Mouse (Mus musculus): ENCODE data around the gene Ak3. TPM values are rescaled to one million over a fixed set of nuclear protein-coding genes. Genes with fewer than 3 reads are reported as not detected.

The Ak3 gene
- polyA plus RNA-seq, 1 experiment from 2014 or later = 87.3 TPM

DNA sequence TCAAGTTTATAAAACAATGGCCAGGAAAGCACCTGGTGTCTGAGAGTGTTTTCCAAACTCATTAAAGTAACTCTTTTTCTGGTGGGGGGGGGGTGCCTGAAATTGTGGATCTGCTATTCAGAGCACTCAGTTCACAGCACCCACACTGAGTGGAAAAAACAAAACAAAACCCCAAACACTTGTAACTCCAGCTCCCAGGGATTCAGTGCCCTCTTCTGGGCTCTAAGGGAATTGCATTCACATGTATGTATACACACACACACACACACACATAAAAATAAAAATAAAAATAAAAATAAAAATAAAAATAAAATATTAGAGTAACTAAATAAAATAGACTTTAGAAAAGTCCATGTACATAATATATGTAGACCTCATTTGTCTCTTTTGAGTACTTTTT, 8.4 kb downstream of the Ak3 start:
- DNase-seq (ENCODE audit: low spot score) (no peak), ATAC-seq (ENCODE audit: insufficient number of reproducible peaks, low FRiP score, low TSS enrichment, low read depth) (no peak)
- no peak overlapping the region for H3K4me2 ChIP-seq (ENCODE audit: low read depth, severe bottlenecking)
- peaks cover 6% of the 10 kb centered on the region; the same call in 1 of the 2 replicates for H3K36me3 ChIP-seq (ENCODE audit: control insufficient read depth, insufficient read depth, low read length)
- H3K4me1 ChIP-seq (ENCODE audit: control insufficient read depth, insufficient read depth, low read length) = no peaks in the 10 kb centered on the region
- no peak overlapping the region for H3K27ac ChIP-seq (replicated peaks; ENCODE audit: low read depth, low read length)
- H3K27me3 ChIP-seq (ENCODE audit: control insufficient read depth, insufficient read depth, low read length) = no peaks in the 10 kb centered on the region
- no peak overlapping the region for H3K9ac ChIP-seq (ENCODE audit: low read length)
- H3K9me3 ChIP-seq (ENCODE audit: control insufficient read depth, low read length) = no peaks in the 10 kb centered on the region
- no peak overlapping the region for H3K4me3 ChIP-seq (ENCODE audit: low read depth, low read length)

DNA sequence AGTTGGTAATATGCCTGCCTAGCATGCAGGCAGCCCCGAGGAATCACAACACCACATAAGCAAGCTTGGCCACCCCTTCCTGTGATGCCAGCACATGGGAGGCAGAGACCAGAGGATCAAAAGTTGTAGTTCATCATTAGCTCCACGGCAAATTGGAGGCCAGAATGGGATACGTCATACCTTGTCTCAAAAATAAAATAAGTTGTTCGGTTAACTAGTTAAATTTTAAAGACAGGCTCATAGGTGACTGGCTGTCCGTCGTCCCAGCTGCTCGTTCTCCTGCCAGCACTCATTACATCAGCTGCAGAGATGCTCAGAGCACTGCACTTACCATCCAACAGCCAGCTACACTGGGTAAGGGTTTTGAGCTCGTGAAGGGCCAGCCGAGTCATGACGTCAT, 10.2 kb downstream of the Ak3 start:
- H3K36me3 ChIP-seq (ENCODE audit: control insufficient read depth, insufficient read depth, low read length) = peaks cover 6% of the 10 kb centered on the region; the same call in 1 of the 2 replicates
- WGBS = 90% methylated on average over 10 of the region's 10 CpGs
- ATAC-seq (ENCODE audit: insufficient number of reproducible peaks, low FRiP score, low TSS enrichment, low read depth) (no peak), DNase-seq (ENCODE audit: low spot score) (no peak)
- H3K27me3 ChIP-seq (ENCODE audit: control insufficient read depth, insufficient read depth, low read length) = no peaks in the 10 kb centered on the region
- no peak overlapping the region for H3K4me2 ChIP-seq (ENCODE audit: low read depth, severe bottlenecking)
- no peak overlapping the region for H3K27ac ChIP-seq (replicated peaks; ENCODE audit: low read depth, low read length)
- H3K9ac ChIP-seq (ENCODE audit: low read length) = no peak overlapping the region
- H3K4me3 ChIP-seq (ENCODE audit: low read depth, low read length) = no peak overlapping the region
- no peaks in the 10 kb centered on the region for H3K9me3 ChIP-seq (ENCODE audit: control insufficient read depth, low read length)
- no peaks in the 10 kb centered on the region for H3K4me1 ChIP-seq (ENCODE audit: control insufficient read depth, insufficient read depth, low read length)

DNA sequence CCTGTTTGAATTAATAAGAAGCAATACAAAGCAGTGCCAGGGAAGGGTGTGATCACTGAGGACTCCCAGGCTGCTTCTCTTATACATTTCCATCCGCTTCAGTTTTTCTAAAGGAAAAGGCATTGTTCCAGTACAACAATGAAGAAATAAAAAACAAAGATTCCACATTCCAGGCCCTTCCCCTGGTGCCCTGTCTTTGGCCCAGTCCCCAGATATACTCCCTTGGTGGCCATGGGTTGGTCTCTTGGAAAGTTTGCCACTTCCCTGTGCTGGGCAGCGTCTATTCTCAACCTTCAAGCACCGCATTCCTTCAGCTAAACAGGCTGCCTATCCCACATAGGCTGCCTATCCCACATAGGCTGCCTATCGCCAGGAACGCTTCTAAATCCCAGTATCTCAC, 10.7 kb downstream of the Ak3 start:
- Histone ChIP-seq H3K9me3 (ENCODE audit: control insufficient read depth, low read length) (no peaks in the 10 kb centered on the region), H3K4me1 (ENCODE audit: control insufficient read depth, insufficient read depth, low read length) (no peaks in the 10 kb centered on the region), H3K27ac (replicated peaks; ENCODE audit: low read depth, low read length) (no peak overlapping the region), H3K4me3 (ENCODE audit: low read depth, low read length) (no peak overlapping the region), H3K36me3 (ENCODE audit: control insufficient read depth, insufficient read depth, low read length) (peaks cover 6% of the 10 kb centered on the region; the same call in 1 of the 2 replicates), H3K9ac (ENCODE audit: low read length) (no peak overlapping the region), H3K27me3 (ENCODE audit: control insufficient read depth, insufficient read depth, low read length) (no peaks in the 10 kb centered on the region), H3K4me2 (ENCODE audit: low read depth, severe bottlenecking) (no peak overlapping the region)
- DNase-seq (ENCODE audit: low spot score) = no peak
- no peak for ATAC-seq (ENCODE audit: insufficient number of reproducible peaks, low FRiP score, low TSS enrichment, low read depth)
- WGBS = 91% methylated on average over 5 of the region's 5 CpGs

DNA sequence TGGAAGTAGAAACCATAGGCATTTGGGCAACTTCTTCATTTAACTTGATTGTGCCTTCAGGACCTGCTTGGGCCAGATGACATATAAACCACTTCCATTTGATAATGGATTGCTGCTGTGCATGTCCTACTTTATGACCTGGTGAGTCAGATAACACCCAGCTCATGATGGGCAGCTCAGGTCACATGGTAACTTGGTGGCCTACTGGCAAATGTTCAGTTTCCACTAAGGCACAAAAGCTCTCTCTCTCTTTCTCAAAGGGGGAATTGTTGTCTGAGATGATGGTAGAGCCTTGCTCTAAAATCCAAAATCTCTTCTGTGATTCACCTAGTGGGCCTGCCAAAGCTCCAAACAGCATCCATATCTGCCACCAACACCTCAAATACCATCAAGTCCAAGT, 15.1 kb downstream of the Ak3 start:
- H3K27ac ChIP-seq (replicated peaks; ENCODE audit: low read depth, low read length) = no peak overlapping the region
- DNase-seq (ENCODE audit: low spot score) (no peak), ATAC-seq (ENCODE audit: insufficient number of reproducible peaks, low FRiP score, low TSS enrichment, low read depth) (no peak)
- H3K36me3 ChIP-seq (ENCODE audit: control insufficient read depth, insufficient read depth, low read length) = peaks cover 10% of the 10 kb centered on the region; the same call in 1 of the 2 replicates
- H3K9me3 ChIP-seq (ENCODE audit: control insufficient read depth, low read length) = no peaks in the 10 kb centered on the region
- H3K4me2 ChIP-seq (ENCODE audit: low read depth, severe bottlenecking) = no peak overlapping the region
- H3K4me1 ChIP-seq (ENCODE audit: control insufficient read depth, insufficient read depth, low read length) = no peaks in the 10 kb centered on the region
- no peaks in the 10 kb centered on the region for H3K27me3 ChIP-seq (ENCODE audit: control insufficient read depth, insufficient read depth, low read length)
- no peak overlapping the region for H3K9ac ChIP-seq (ENCODE audit: low read length)
- H3K4me3 ChIP-seq (ENCODE audit: low read depth, low read length) = no peak overlapping the region

DNA sequence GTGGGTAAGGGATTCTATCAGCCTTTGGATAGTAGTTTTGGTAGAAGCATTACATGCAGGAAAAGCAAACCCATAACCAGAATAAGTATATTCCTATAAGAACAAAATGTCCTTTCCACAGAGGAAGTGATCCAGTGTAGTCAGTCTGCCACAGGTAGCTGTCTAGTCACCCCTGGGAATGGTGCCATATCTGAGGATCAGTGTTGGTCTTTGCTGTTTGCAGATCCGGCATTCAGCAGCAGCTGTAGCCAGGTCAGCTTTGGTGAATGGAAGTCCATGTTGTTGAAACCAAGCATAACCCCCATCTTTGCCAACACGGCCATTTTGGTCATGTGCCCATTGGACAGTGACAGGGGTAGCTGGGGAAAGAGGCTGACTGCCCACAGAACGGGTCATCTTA, 16.0 kb downstream of the Ak3 start:
- peaks cover 7% of the 10 kb centered on the region; the same call in 1 of the 2 replicates for H3K36me3 ChIP-seq (ENCODE audit: control insufficient read depth, insufficient read depth, low read length)
- WGBS = 95% methylated on average over 3 of the region's 3 CpGs
- no peak overlapping the region for H3K27ac ChIP-seq (replicated peaks; ENCODE audit: low read depth, low read length)
- no peak overlapping the region for H3K4me3 ChIP-seq (ENCODE audit: low read depth, low read length)
- no peaks in the 10 kb centered on the region for H3K9me3 ChIP-seq (ENCODE audit: control insufficient read depth, low read length)
- no peak overlapping the region for H3K9ac ChIP-seq (ENCODE audit: low read length)
- DNase-seq (ENCODE audit: low spot score) (no peak), ATAC-seq (ENCODE audit: insufficient number of reproducible peaks, low FRiP score, low TSS enrichment, low read depth) (no peak)
- no peak overlapping the region for H3K4me2 ChIP-seq (ENCODE audit: low read depth, severe bottlenecking)
- no peaks in the 10 kb centered on the region for H3K27me3 ChIP-seq (ENCODE audit: control insufficient read depth, insufficient read depth, low read length)
- no peaks in the 10 kb centered on the region for H3K4me1 ChIP-seq (ENCODE audit: control insufficient read depth, insufficient read depth, low read length)

DNA sequence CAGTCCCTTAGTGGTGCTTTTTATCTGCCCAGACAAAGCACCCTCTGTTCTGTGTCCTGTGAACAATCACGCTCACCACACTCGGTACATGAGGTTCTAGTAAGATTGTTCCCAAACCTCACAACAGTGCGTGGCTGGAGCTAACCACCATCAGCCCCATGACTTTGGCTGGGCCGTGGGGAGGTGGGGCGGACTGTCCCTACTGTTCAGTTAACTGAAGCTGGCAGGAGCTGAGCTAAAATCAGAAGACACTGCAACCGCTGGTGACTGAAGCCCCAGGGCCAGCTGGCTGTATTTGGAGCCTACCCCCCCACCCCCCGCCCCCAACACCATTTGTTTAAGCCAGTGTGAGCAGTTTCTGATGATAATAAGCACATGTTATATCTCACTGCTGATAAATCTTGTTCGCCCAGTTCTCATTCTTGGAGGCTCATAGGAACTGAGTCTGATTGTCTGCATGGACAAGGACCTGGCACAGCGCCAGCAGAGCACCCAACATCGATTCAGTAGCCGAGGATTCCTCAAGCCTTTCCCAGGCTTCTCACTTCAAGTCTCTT, 23.3 kb downstream of the Ak3 start:
- Histone ChIP-seq H3K4me3 (ENCODE audit: low read depth, low read length) (no peak overlapping the region), H3K4me2 (ENCODE audit: low read depth, severe bottlenecking) (no peak overlapping the region), H3K27me3 (ENCODE audit: control insufficient read depth, insufficient read depth, low read length) (no peaks in the 10 kb centered on the region), H3K4me1 (ENCODE audit: control insufficient read depth, insufficient read depth, low read length) (no peaks in the 10 kb centered on the region), H3K9me3 (ENCODE audit: control insufficient read depth, low read length) (no peaks in the 10 kb centered on the region), H3K36me3 (ENCODE audit: control insufficient read depth, insufficient read depth, low read length) (peaks cover 22% of the 10 kb centered on the region), H3K9ac (ENCODE audit: low read length) (no peak overlapping the region), H3K27ac (replicated peaks; ENCODE audit: low read depth, low read length) (no peak overlapping the region; the same call in 1 of the 2 replicates)
- DNase-seq (ENCODE audit: low spot score) = no peak
- 92% methylated on average over 11 of the region's 11 CpGs for WGBS
- ATAC-seq (ENCODE audit: insufficient number of reproducible peaks, low FRiP score, low TSS enrichment, low read depth) = no peak

DNA sequence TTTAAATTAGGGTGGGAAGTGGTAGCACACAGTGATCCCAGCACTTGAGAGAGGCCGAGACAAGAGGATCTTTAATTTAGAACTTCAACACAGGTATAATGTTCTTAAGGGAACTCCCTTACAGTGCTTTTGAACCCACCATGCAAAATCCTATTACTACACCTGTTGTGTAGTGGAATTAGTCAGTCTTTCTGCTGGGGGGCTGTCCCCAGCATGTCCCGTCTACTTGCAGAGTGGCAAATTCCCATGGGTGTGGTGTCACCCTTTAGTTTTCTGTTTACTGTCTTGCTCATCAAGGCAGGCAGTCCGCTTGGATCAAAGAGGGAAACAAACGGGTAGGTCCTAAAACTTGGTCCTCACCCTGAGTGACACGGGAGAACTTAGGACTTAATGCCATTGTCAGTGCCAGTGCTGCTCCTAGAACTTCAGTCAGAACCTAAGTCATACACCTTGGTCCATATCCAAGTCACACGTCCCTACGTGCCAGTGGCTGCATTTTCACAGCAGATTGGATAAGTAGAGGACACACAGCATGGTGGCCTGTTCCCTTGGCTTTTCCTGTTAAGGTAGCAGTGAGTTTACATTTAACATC, 25.9 kb downstream of the Ak3 start:
- H3K4me3 ChIP-seq (ENCODE audit: low read depth, low read length) = no peak overlapping the region
- H3K9me3 ChIP-seq (ENCODE audit: control insufficient read depth, low read length) = no peaks in the 10 kb centered on the region
- no peak for DNase-seq (ENCODE audit: low spot score)
- H3K36me3 ChIP-seq (ENCODE audit: control insufficient read depth, insufficient read depth, low read length) = peaks cover 29% of the 10 kb centered on the region
- WGBS = 92% methylated on average over 7 of the region's 7 CpGs
- no peaks in the 10 kb centered on the region for H3K27me3 ChIP-seq (ENCODE audit: control insufficient read depth, insufficient read depth, low read length)
- ATAC-seq (ENCODE audit: insufficient number of reproducible peaks, low FRiP score, low TSS enrichment, low read depth) = no peak
- H3K4me1 ChIP-seq (ENCODE audit: control insufficient read depth, insufficient read depth, low read length) = no peaks in the 10 kb centered on the region
- H3K27ac ChIP-seq (replicated peaks; ENCODE audit: low read depth, low read length) = no peak overlapping the region
- no peak overlapping the region for H3K9ac ChIP-seq (ENCODE audit: low read length)
- no peak overlapping the region for H3K4me2 ChIP-seq (ENCODE audit: low read depth, severe bottlenecking)

DNA sequence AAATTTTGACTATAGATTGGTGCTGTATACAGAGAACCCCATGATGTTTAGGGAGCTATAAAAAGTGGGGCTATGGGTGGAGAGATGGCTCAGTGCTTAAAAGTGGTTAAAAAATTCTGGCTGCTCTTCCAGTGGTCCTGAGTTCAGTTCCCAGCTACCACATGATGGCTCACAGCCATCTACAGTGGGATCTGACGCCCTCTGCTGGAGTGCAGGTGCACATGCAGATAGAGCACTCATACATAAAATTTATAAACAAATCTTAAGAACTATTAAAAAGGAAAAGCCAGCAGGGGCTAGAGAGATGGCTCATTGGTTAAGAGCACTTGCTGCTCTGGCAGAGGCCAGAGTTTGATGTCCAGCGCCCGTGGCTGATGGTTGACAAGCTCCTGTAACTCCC, 28.1 kb downstream of the Ak3 start:
- Histone ChIP-seq H3K36me3 (ENCODE audit: control insufficient read depth, insufficient read depth, low read length) (peaks cover 21% of the 10 kb centered on the region), H3K9me3 (ENCODE audit: control insufficient read depth, low read length) (no peaks in the 10 kb centered on the region), H3K9ac (ENCODE audit: low read length) (no peak overlapping the region), H3K27me3 (ENCODE audit: control insufficient read depth, insufficient read depth, low read length) (no peaks in the 10 kb centered on the region), H3K27ac (replicated peaks; ENCODE audit: low read depth, low read length) (no peak overlapping the region), H3K4me3 (ENCODE audit: low read depth, low read length) (no peak overlapping the region), H3K4me2 (ENCODE audit: low read depth, severe bottlenecking) (no peak overlapping the region), H3K4me1 (ENCODE audit: control insufficient read depth, insufficient read depth, low read length) (no peaks in the 10 kb centered on the region)
- DNase-seq (ENCODE audit: low spot score) = no peak
- no peak for ATAC-seq (ENCODE audit: insufficient number of reproducible peaks, low FRiP score, low TSS enrichment, low read depth)
- WGBS = 92% methylated on average over 3 of the region's 3 CpGs

DNA sequence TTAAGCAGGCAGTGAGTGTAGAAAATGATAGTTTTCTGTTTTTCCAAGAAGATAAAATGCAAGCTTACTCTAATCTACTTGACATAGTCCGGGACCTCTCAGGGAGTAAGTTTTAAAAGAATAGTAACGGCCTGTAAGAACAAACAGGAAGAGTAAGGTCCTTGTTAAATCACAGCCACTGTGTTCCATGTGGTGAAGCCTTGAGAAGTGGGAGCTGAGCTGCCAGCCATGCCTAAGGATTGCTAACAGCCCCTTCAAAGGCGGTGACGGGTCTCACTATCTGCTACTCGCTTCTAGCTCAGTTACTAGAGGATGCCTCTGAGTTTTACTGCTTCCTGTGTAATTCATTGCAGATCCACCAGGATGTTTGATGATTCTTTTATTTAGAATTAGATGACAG, 31.0 kb downstream of the Ak3 start:
- DNase-seq (ENCODE audit: low spot score) (peak; percentile 29), ATAC-seq (ENCODE audit: insufficient number of reproducible peaks, low FRiP score, low TSS enrichment, low read depth) (no peak)
- no peak overlapping the region for H3K27ac ChIP-seq (replicated peaks; ENCODE audit: low read depth, low read length)
- H3K9ac ChIP-seq (ENCODE audit: low read length) = no peak overlapping the region
- no peaks in the 10 kb centered on the region for H3K9me3 ChIP-seq (ENCODE audit: control insufficient read depth, low read length)
- no peak overlapping the region for H3K4me2 ChIP-seq (ENCODE audit: low read depth, severe bottlenecking)
- no peaks in the 10 kb centered on the region for H3K4me1 ChIP-seq (ENCODE audit: control insufficient read depth, insufficient read depth, low read length)
- peaks cover 17% of the 10 kb centered on the region for H3K36me3 ChIP-seq (ENCODE audit: control insufficient read depth, insufficient read depth, low read length)
- H3K27me3 ChIP-seq (ENCODE audit: control insufficient read depth, insufficient read depth, low read length) = no peaks in the 10 kb centered on the region
- WGBS = 35% methylated on average over 5 of the region's 5 CpGs
- no peak overlapping the region for H3K4me3 ChIP-seq (ENCODE audit: low read depth, low read length)

Measured in limb, embryonic 11.5 days (tissue).